Mouse (Mus musculus): ENCODE data around the gene Cux2.
A peak's percentile ranks its signal among the peaks of the same experiment; 100 is the strongest.

The Cux2 gene

DNA sequence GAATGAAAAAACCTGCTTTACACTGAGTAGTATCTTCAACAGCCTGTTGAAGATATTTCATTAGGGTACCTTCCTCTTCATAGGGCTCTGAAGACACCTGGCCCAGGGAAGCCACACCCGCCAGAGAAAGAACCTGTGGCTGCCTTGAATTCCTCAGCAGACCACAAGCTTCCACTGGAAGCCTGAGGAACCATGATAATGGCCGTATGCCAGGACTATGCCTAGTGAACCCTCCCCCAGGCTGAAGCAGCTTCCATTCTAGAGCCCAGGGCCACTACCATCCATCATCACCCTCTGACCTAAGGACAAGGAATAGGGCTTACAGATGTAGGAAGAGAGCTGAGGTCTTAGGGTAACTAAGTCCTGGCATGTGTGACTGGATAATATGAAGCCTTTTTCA, 229.7 kb downstream of the Cux2 start:
- DNase-seq (ENCODE audit: low spot score in 2 of 2) = no peak

DNA sequence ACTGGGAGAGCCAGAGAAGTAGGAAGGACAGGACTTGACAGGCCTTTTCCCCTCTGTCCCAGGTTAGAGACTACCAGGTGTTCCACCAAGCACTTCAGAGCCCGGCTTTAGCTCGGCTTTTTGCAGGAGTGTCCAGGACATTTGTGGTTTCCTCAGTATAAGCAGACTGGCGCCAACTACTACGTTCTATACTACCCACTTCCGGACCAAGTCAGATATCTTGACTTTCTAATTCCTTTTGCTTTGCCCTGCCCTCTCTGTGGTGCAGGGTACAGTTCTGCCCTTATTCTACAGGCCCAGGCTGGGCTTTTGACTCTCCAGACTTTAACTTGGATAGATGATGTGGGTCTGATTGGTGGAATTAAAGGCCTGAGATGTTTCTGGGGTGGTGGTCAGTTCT, 230.3 kb downstream of the Cux2 start:
- DNase-seq (ENCODE audit: low spot score in 2 of 2) = no peak

DNA sequence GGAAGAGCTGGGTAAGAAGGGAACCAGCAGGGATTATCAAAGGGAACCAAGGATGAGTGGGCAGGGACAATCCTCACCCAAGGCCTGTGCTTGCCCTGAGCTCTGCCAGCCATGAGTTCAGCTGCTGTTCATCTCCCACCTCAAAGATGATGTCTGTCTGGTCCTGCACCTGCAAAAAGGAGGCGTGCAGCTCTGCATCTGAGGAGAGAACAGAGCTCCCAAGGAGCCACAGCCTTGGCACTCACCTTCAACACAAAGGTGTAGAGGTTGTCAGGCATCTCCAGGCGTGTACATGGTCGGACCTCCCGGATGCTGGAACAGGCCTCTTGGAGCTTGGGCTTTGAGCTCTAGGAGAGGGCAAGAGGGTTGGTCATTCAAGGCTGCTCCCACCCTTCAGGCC, 231.0 kb downstream of the Cux2 start:
- DNase-seq (ENCODE audit: low spot score in 2 of 2) = no peak

DNA sequence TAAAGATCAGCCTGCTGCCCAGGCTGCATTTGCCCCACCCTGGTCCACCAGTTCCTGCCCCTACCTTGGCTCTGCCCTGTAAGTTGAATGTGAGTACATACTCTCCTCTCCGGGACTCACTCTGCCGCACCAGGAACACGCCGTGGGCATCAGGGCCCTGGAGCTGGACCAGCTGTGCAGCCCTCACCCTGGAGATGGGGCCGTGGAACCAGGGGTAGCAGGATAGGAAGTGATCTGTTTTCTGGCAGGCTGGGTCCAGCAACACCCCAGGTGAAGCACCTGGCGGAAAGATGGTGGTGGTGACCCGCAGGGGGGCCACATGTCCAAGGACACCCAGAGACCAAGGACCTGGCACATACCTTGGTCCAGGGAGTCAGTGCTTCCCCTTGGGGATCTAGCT, 231.5 kb downstream of the Cux2 start:
- no peak for DNase-seq (ENCODE audit: low spot score in 2 of 2)

DNA sequence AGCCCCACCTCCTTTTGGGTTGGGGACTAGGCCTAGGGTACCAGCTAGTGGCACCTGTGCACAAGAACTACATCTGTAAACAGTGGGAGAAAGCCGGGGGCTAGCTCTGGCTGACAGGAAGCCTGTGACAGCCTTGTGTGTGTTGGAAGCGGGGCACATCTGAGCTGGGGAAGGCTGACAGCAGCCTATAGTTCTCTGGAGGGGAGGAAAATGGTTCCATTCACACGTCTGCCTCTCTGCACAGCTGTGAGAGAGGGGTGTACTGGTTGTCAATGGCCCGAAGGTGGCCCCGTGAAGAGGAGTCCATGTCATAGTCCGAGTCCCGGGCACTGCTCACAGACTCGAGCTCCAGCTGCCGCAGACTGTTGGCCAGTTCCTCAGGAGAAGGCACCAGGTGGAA, 232.4 kb downstream of the Cux2 start:
- no peak for DNase-seq (ENCODE audit: low spot score in 2 of 2)

DNA sequence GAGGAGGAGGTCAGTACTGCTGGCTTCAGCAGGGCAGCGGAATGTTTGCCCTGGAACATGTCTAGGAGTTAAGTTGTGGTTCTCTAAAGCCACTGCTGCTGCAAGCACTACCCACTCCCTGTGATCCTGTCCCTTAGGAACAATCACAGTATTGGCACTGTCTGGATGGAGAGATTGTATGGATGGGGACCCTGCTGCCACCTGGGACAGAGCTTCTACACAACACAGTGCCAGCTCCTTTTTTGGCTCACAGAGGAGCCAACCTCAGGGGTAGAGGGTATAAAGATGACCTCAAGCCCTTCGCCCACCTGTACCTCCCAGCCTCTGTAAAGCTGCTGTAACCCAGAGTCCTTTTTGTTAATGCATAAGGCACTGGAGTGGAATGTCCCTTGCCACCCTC, 233.3 kb downstream of the Cux2 start:
- DNase-seq (ENCODE audit: low spot score in 2 of 2) = no peak

DNA sequence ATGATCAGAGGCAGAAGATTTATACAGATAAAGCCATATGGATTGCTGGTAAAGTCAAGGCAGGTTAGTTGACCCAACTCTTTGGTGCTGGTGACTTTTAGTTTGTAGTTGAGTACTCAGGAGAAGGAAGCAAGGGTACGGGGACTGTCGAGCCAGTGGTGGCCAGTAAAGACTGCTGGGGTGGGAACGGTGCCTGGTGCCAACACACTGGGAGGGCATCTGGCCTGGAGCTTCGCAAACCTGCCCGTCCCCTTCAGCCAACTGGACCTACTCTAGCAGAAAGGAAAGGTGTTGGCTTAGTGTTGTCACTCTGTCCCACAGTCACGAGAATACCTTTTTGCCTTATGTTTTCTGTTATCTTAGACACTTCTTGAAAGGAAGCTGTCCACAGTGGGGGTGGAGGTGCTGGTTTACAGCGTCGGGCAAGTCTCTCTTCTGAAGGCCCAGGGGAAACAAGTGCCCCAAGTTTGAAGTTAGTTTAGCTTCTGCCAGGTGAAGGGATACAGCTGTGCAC, 234.0 kb downstream of the Cux2 start:
- DNase-seq (ENCODE audit: low spot score in 2 of 2) = no peak

DNA sequence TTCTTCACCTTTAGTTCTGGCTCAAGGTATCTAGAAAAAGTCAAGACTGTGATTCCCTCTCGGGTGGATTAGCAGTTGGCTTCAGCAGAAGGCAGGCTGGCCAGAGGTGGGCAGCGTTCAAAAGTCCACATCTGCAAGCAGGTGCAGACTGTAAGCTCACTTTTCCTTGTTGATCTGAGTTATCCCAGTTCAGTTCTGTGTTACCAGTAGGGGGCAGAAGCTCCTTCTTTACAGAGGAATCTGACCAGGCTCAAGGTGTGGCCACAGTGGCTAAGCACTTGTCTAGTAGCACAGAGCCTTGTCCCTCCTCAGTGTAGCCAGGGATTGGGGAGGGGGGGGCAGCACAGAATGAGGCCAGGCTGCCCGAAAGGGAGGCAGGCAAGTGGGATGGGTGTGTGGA, 234.8 kb downstream of the Cux2 start:
- peak; percentile 71 to 74 for DNase-seq (ENCODE audit: low spot score in 2 of 2)

DNA sequence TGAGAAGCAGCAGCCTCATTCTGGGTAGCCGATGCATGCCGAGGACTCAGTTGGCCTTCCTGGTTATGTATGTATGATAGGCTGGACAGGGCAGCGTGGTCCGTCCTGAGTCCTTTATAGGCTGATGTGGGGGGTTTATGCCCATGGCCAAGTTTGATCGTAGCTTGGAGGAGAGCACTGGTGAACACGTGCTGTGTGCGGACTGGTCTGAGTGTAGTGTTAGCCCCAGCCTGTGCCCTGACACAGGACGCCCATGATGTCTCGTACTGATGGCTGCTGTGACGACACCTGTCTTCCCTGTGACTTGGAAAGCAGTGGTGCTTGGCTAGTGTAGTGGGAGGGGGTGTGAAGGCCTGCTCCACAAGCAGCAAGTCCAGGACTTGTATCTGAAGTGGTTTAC, 236.2 kb downstream of the Cux2 start:
- DNase-seq (ENCODE audit: low spot score in 2 of 2) = no peak

DNA sequence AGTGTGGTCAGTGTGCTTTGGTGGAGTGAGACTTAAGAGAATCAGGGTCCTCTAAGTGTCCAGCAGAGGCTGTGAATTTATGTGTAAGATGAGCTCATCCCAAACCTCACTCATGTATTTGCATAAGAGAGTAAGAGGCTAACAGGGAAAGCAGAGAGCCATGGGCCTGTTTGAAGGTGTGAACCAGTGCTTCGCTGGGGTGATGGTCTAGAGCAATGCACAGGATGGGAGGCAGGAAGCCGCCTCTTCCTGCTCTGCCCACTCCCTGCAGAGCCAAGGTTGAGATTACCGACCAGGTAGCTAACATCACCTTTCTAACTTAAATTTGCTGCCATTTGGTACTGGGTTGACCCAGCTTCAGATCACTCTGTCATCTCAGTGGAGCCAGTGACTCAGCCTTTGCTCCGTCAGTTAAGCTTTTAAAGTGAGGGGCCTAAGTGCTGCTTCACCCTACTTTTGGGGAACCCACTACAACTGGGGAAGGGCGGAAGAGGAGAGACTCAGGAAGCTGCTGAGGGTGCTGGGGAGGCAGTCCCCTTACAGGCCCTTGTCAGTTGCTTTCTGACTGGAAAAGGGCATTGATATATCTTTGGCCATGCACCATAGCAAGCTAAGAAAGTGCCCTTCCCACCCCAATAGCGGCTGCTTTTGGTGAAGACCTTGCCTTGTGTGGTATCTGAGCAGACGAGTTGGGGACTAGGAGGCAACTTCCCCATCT, 237.2 kb downstream of the Cux2 start:
- no peak for DNase-seq (ENCODE audit: low spot score in 2 of 2)

DNA sequence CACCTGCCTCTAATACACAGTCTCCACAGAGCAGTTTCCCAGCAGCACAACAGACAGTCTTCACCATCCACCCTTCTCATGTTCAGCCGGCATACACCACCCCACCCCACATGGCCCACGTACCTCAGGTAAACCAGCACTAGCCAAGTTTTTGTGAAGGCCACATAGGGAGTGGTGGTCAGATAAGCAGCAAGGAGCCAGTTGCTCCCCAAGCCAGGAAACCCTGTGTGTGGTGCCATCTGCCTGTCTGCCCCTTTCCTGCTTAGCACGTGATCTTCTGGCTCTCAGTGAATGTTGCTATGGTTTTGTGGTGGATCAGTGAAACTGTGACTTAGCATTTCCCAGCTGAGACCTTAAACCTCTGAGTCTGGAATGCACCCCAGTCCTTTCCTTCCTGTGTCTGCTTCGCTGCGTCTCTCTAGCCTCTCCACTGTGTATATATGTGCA, 238.4 kb downstream of the Cux2 start:
- no peak for DNase-seq (ENCODE audit: low spot score in 2 of 2)

DNA sequence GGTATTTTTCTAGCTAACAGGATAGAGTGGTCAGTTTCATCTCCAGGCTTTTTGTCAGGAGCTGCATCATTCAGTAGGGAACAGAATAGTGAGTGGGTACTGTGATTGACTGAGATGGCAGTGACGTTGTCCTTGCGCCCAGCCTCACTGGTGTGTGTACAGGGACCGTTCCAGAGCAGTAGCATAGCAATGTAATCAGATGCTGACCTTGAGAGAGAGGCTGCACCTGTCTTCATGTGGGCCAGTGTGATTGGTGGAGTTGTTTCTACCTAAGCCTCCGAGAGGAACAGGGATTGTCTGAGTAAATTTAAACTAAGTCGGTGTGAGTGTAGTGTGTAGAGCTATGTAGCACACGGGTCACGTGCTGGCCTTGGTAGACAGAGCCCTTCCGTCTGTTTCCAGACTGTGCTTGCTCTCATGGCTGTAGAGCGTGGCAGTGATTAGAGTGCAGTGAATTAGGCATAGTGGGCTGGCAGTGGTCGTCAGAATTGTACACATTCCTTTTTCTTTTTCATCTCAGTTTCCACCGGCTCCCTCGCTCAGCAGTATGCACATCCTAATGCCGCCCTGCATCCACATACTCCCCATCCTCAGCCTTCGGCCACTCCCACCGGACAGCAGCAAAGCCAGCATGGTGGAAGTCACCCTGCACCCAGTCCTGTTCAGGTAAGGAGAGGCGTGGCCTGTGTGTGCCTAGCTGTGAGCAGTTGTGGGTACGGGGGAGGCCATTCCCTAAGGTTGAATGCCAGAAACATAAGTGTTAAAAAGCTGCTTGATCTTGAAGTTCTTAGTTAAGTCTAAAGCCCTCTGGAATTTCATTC, 239.4 kb downstream of the Cux2 start:
- no peak for DNase-seq (ENCODE audit: low spot score in 2 of 2)

DNA sequence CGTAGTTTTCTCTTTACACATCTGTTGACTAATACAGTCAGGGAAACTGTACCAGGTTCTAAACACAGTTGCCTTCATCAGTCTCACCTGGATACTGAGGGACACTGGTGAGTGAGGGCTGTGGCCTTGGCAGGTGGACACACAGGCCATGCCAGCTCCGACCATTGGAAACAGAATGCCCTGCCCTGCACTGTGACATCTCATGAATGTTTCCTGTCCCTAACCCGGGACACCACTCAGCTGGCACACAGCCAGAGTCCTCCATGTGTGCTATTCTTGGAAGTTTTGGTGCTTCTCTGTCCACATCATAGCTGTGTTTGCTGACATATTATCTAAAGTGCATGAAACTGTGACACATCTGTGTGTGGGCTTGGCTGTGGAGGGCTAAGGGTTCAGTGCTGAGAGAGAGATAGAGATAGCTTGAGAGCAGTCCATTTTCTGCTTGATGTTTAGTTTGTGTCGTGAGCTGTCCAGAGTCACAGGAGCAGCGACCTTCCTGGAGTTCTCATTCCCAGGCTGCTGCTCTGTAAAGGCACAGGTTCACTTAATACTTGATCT, 240.2 kb downstream of the Cux2 start:
- DNase-seq (ENCODE audit: low spot score in 2 of 2) = no peak

DNA sequence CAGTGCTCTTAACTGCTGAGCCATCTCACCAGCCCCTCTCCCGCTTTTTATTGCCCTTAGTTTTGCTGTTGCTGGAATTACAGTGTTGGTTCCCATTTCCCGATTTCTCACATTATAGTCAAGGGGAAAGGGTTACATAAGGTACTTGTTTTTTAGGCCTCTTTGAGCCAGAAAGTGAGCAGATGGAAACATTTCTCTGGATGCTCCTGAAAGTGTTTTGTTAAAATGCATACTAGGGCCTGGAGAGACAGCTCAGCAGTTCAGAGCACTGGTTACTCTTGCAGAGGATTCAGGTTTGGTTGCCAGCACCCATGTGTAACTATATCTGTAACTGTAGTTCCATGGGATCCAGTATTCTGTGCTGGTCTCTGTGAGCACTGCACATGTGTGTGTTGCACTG, 241.7 kb downstream of the Cux2 start:
- no peak for DNase-seq (ENCODE audit: low spot score in 2 of 2)

DNA sequence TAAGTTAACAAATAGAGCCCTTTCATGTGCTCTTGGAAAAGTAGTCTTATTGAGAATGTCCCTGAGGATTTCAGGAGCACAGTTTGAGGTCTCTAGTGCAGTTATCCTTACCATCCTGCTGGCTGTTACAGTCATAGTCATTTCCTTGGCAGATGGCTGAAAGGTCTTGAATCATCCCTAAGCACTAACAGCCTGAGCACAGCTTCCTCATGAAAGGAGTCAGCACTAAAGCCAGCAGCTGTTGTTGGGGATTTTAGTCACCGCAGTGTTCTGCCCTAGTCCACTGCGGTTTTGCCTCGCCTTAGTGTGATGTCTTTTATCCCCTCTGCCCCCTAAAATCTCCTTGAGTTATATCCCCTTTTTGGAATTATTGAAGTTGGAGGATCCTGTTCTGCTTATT, 242.7 kb downstream of the Cux2 start:
- no peak for DNase-seq (ENCODE audit: low spot score in 2 of 2)
